Mouse (Mus musculus) spleen, adult 10 weeks (tissue): ENCODE data around the gene Gm49345. TPM values are rescaled to one million over a fixed set of nuclear protein-coding genes. Genes with fewer than 3 reads are reported as not detected.

Source experiments
- polyA plus RNA-seq: library from polyadenylated mRNA; stranded (reverse); fragments of 350-450 nt; fragmentation: Illumina TruSeq; extraction: RNeasy Lipid Tissue Mini Kit (QIAGEN cat#74804); gene quantifications from one replicate; pipeline ENCODE4 v1.2.3, GENCODE M21; 2015; ENCODE audit warnings: low replicate concordance; ENCODE audit not compliant: insufficient read depth

Gm49345 gene
- not detected for polyA plus RNA-seq

DNA sequence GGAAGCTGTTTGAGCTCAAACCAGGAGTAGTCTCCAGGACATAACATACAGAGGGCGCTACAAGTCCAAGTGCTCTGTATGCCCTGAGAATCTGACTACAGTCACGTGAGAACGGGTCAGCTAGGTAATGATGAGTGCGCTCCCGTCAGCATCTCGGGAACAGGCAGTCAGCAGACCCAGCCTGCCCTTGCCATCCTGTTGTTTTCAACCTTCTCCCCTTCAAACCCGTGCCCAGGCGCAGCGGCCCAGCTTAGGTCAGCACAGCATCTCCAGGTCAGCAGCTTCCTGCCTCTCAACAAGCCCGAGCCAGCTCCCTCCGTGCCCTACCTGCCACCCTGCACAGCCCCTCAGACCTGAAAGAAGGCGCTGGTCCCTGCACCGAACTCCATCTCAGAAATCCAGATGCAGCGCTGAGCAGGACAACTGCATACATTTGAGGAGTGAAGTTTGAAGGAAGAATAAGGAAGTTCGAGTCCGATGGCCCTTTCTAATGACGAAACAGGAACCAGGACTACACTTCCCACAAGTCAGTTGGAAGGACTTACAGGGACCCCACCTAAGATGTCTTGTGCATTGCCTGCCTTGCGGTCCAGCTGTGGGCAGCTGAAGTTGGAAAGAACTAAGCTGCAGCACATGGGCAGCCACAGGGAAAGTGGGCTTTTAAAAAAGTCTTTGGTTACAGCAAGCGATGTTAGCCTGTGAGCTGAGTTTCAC lies at the start of gene Gm49345, which contains the start of gene Zfp729a:
Gene Gm49345 (minus strand): TSS at position 476 of the 714 bp plus-strand sequence.
Gene Zfp729a (minus strand): TSS at position 498 of the 714 bp plus-strand sequence.

GRCm38 (mm10) chr13:67686971-67687370 lies 49.4 kb upstream of the Gm49345 start, which contains the start of gene Zfp738:
Gene Zfp738 (minus strand): TSS chr13:67687071.

DNA sequence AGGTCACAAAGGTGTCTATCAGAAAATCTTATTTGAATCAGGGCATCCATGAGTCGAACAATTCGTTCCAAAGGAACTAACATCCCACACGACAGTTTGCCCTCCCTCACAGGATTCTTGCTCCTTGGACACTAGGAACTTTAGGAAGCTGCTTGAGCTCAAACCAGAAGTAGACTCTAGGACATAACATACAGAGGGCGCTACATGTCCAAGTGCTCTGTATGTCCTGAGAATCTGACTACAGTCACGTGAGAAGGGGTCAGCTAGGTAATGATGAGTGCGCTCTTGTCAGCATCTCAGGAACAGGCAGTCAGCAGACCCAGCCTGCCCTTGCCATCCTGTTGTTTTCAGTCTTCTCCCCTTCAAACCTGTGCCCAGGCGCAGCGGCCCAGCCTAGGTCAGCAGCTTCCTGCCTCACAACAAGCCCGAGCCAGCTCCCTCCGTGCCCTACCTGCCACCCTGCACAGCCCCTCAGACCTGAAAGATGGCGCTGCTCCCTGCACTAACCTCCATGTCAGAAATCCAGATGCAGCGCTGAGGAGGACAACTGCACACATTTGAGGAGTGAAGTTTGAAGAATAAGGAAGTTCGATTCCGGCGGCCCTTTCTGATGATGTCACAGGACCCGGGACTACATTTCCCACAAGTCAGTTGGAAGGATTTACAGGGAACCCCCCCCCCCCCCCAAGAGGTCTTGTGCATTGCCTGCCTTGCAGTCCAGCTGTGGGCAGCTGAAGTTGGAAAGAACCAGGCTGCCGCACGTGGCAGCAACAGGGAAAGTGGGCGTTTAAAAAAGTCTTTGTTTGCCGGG lies 28.3 kb downstream of the Gm49345 start, which contains the start of gene Zfp729b:
Gene Zfp729b (minus strand): TSS at position 642 of the 811 bp plus-strand sequence.

DNA sequence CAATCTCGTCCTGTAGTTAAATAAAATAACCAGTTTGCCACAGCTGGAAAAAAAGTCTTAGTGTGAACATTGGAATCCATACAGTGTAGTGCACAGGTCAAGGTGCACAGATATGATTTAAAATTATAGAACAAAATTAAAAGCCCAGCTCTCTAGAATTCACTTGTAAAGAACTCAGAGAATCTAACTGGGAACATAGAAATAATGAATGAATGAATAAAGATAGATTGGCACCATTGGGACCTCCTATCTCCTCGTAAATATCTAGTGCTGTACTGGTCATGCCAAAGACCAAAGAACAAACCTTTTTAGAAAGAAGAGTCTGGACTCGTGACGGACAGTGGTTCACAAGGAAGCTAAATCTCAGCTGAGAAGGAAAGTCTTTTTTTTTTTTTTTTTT lies 83.8 kb downstream of the Gm49345 start, which contains the start of gene Zfp748:
Gene Zfp748 (minus strand): TSS at position 101 of the 400 bp plus-strand sequence.

Other genes starting within 250 kb of the Gm49345 start
- gene Zfp429, start 237.9 kb downstream of the Gm49345 start, polyA plus RNA-seq, result 37.0 TPM
- gene Zfp459, start 216.4 kb downstream of the Gm49345 start, polyA plus RNA-seq, result 5.2 TPM
- gene Zfp874a, start 186.1 kb downstream of the Gm49345 start, polyA plus RNA-seq, result 22.7 TPM
- 32.3 TPM for gene Zfp874b, start 153.5 kb downstream of the Gm49345 start, polyA plus RNA-seq
- gene Zfp58, start 137.2 kb downstream of the Gm49345 start, polyA plus RNA-seq, result 21.0 TPM
- gene Gm26965, start 111.6 kb downstream of the Gm49345 start, polyA plus RNA-seq, result 0.33 TPM
- 32.9 TPM for gene Zfp87, start 111.6 kb downstream of the Gm49345 start, polyA plus RNA-seq
- gene Zfp748, start 83.9 kb downstream of the Gm49345 start, polyA plus RNA-seq, result 17.4 TPM
- 21.6 TPM for gene Zfp729b, start 28.1 kb downstream of the Gm49345 start, polyA plus RNA-seq
- 19.4 TPM for gene Zfp729a, start within 50 bp of the Gm49345 start, polyA plus RNA-seq
- gene Zfp738, start 49.3 kb upstream of the Gm49345 start, polyA plus RNA-seq, result 21.3 TPM
- gene Zfp65, start 91.4 kb upstream of the Gm49345 start, polyA plus RNA-seq, result 22.6 TPM
- 14.7 TPM for gene Zfp85, start 117.5 kb upstream of the Gm49345 start, polyA plus RNA-seq
- 5.3 TPM for gene Zfp493, start 141.9 kb upstream of the Gm49345 start, polyA plus RNA-seq
- 13.7 TPM for gene Zfp273, start 176.0 kb upstream of the Gm49345 start, polyA plus RNA-seq
- gene Gm10037, start 193.3 kb upstream of the Gm49345 start, polyA plus RNA-seq, result 5.2 TPM
- gene BC048507, start 225.6 kb upstream of the Gm49345 start, polyA plus RNA-seq, result not detected